Mouse (Mus musculus) myocyte (in vitro differentiated cells): ENCODE results near the gene Nhs.

Experiments
- CEBPB ChIP-seq: IDR thresholded peaks from 2 replicates; pipeline ENCODE4 v1.6.1; 2011; ENCODE audit warnings: mild to moderate bottlenecking, moderate library complexity; ENCODE audit not compliant: poor library complexity, insufficient read depth, severe bottlenecking
- E2F4 ChIP-seq: IDR thresholded peaks from one replicate; pipeline ENCODE4 v1.6.1; 2011; ENCODE audit warnings: mild to moderate bottlenecking, control low read depth, moderate library complexity; ENCODE audit not compliant: insufficient read depth
- MAX ChIP-seq: IDR thresholded peaks from one replicate; pipeline ENCODE4 v1.6.1; 2011; ENCODE audit warnings: low read depth, mild to moderate bottlenecking, control low read depth
- MYOD1 ChIP-seq, 3 experiments: IDR thresholded peaks; one replicate each; pipeline ENCODE4 v1.6.1; 2011; ENCODE audit warnings: control low read depth in 2 of 3, low read depth in 2 of 3, mild to moderate bottlenecking in 2 of 3, moderate library complexity in 1 of 3; ENCODE audit not compliant: insufficient read length in 2 of 3, control insufficient read depth in 1 of 3
- MYOG ChIP-seq, 3 experiments: IDR thresholded peaks; one replicate each; pipeline ENCODE4 v1.6.1; 2011; ENCODE audit warnings: control low read depth in 2 of 3, low read depth in 2 of 3, mild to moderate bottlenecking in 2 of 3; ENCODE audit not compliant: insufficient read length in 2 of 3, control insufficient read depth in 1 of 3, insufficient read depth in 1 of 3
- POLR2A ChIP-seq: IDR thresholded peaks from one replicate; pipeline ENCODE4 v1.6.1; 2011; ENCODE audit warnings: low read depth, mild to moderate bottlenecking, control low read depth, moderate library complexity; ENCODE audit not compliant: insufficient read length
- POLR2AphosphoS2 ChIP-seq: IDR thresholded peaks from one replicate; pipeline ENCODE4 v1.6.1; 2011; ENCODE audit warnings: low read depth, control low read depth; ENCODE audit not compliant: insufficient read length

DNA sequence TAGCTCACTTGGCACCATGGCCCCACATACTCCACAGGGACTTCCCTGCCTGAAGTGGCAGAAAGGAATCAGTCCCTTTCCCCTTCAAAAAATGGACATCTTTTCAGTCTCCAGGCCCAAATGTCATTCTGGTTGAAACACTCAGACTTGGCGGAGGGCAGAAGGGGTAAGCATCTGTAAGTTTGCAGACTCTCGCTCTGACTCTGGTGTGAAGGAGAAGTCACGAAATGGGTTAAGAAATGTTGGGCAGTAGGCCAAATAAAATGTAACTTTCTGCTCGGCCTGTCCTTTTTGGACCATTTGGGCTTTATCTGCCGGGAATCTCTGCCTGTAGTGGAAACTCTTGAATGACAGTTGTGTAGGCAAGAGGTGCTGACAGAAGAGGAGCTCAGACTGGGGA lies 106.0 kb downstream of the Nhs start:
- TF ChIP-seq E2F4 (no peak), MAX (no peak), MYOG (IDR thresholded peaks at IDR 0.05; ENCODE audit: control insufficient read depth in 1 of 3, insufficient read depth in 1 of 3, insufficient read length in 2 of 3, low read depth in 2 of 3) (no peak), POLR2AphosphoS2 (no peak), POLR2A (no peak), CEBPB (no peak), MYOD1 (IDR thresholded peaks at IDR 0.05; ENCODE audit: control insufficient read depth in 1 of 3, insufficient read length in 2 of 3, low read depth in 2 of 3) (no peak)
